Mouse (Mus musculus): ENCODE measurements around the gene Cfap65.

- no peak for TF ChIP-seq CTCF (IDR thresholded peaks at IDR 0.05)
- no peak for TF ChIP-seq EP300 (IDR thresholded peaks at IDR 0.05; ENCODE audit: insufficient read depth, low read depth, low read length)
- no peak for TF ChIP-seq POLR2A (IDR thresholded peaks at IDR 0.05; ENCODE audit: insufficient read depth, low read depth, low read length)
Measured at GRCm38 (mm10) chr1:74962853-74963227, 27.4 kb upstream of the Cfap65 start.
